Mouse (Mus musculus) heart, postnatal 0 days (tissue): ENCODE data around the gene Itsn2.

ENCODE experiments used
- CTCF ChIP-seq: IDR thresholded peaks from 2 replicates; pipeline ENCODE4 v1.5.1; 2016; ENCODE audit warnings: antibody characterized with exemption, control low read depth, low read depth
- EP300 ChIP-seq: IDR thresholded peaks from 2 replicates; pipeline ENCODE4 v1.6.1; 2016; ENCODE audit warnings: antibody characterized with exemption, low read depth

DNA sequence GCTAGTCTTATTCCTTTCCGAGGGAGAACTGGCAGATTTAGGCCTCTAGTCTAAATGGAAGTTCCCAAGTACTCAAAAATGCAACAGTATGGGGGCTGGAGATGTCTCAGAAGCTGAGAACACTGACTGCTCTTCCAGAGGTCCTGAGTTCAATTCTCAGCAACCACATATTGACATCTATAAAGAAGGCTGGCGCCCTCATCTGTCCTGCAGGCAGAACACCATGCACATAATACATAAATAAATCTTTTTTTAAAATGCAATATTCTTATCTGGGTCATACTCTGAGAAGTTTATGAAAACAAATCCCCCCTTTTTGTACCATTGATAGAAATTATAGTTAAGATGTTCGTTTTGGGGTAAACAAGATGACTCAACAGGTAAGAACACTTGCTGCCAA is 149.7 kb downstream of the Itsn2 start:
- TF ChIP-seq CTCF: no peak
- no peak for TF ChIP-seq EP300
